Mouse (Mus musculus) stomach, postnatal 0 days (tissue): ENCODE results near the gene Lmbr1l.

Experiments
- CTCF ChIP-seq: IDR thresholded peaks from 2 replicates; pipeline ENCODE4 v1.5.1; 2016; ENCODE audit warnings: antibody characterized with exemption, low read depth, mild to moderate bottlenecking, moderate library complexity
- EP300 ChIP-seq: optimal IDR thresholded peaks from 2 replicates; pipeline ENCODE3; 2016; ENCODE audit warnings: antibody characterized with exemption

GRCm38 (mm10) chr15:98942081-98942480, 24.1 kb upstream of the Lmbr1l start:
- TF ChIP-seq CTCF (no peak), EP300 (no peak)
